Mouse (Mus musculus) cerebellum, adult 11 months (tissue): ENCODE measurements around the gene Tdrd1.
"Not testable (repeated sequence)": the region's sequence is repeated elsewhere in the genome, so short reads cannot be mapped to it uniquely, and the experiment has no call there.

ENCODE experiments used
- DNase-seq: peaks from one replicate; pipeline ENCODE4 v3.0.0; 2022

The Tdrd1 gene

DNA sequence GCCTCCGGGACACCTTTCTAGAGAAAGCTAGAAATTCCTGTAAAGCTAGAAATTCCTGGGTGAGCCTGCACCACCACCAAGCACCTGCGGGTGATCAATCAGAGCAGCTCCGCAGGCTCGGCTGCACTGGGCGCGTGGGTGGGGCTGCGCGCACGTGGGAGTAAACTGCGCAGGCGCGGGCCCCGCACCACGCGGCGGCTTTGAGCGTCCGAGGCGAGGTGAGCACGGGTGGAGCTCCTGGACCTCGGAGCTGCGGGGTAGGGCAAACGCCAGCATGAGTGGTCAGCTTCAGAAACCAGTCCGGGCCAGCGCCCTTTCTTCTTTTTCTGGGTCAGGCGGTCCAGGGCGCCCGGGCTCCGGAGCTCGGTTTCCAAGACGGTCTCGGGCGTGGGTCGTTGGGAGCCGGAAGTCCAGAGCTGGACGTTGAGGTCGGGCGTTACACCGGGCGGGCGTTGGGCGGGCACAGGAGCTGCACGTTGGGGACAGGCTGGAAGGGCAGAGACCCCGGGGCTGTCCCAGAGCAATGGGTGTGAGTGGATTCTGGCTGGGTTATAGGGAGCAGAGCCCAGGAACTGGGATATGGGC is at the start of gene Tdrd1:
Tdrd1 (plus strand) TSS at position 163 of the 585 bp plus-strand sequence.
- no peak for DNase-seq

- peak; percentile 18 for DNase-seq
Measured at GRCm38 (mm10) chr19:56776719-56777382, 49.2 kb upstream of the Tdrd1 start.

DNA sequence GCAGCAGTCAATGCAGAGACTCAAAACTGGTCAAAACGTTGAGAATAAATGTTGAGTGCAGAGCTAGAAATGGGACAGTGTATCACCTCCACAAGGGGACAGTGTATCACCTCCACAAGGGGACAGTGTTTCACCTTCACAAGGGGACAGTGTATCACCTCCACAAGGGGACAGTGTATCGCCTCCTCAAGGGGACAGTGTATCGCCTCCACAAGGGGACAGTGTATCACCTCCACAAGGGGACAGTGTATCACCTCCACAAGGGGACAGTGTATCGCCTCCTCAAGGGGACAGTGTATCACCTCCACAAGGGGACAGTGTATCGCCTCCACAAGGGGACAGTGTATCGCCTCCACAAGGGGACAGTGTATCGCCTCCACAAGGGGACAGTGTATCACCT is 47.5 kb upstream of the Tdrd1 start:
- not testable (repeated sequence) for DNase-seq

DNA sequence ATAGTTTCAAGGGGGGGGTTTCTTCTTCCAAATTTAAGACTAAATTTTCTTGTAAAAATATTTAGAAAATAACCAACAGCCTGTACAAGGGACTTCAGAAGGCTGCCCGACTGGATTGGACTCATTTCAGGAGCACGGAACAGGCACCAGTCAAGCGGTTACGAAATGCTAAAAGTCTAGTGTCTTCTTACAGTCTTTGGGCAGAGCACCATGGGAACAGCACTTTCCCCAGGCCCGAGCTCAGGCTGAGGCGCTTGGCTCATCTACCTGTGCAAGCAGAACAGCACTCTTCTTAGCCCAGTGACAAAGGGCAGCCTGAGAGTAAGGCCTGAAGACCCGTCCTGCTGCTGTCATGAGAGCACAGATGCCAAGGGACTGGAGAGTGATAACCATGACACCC is 38.1 kb upstream of the Tdrd1 start:
- no peak for DNase-seq

DNA sequence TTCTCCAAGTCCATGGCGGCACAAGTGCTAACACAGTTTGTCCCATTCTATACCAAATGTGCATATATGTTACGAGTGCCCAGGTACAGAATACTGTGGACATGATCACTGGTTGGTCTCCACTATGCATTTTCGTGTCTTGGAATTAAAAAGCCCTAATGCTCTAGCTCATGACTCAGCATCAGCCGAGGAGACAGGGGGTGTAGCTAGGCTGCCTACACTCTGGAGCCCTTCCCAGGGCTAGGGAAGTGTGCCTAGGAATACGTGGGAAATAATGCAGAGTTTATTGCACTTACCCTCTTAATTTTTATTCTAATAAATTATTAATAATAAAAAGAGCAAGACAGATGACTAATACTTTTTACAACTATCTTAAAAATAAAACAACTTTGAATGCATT is 37.1 kb upstream of the Tdrd1 start:
- DNase-seq, result no peak

- no peak for DNase-seq
Measured at GRCm38 (mm10) chr19:56797376-56797775, 28.6 kb upstream of the Tdrd1 start.

GRCm38 (mm10) chr19:56800226-56800625 is 25.8 kb upstream of the Tdrd1 start:
- no peak for DNase-seq

- no peak for DNase-seq
Measured at GRCm38 (mm10) chr19:56800930-56801655, 24.9 kb upstream of the Tdrd1 start.

DNA sequence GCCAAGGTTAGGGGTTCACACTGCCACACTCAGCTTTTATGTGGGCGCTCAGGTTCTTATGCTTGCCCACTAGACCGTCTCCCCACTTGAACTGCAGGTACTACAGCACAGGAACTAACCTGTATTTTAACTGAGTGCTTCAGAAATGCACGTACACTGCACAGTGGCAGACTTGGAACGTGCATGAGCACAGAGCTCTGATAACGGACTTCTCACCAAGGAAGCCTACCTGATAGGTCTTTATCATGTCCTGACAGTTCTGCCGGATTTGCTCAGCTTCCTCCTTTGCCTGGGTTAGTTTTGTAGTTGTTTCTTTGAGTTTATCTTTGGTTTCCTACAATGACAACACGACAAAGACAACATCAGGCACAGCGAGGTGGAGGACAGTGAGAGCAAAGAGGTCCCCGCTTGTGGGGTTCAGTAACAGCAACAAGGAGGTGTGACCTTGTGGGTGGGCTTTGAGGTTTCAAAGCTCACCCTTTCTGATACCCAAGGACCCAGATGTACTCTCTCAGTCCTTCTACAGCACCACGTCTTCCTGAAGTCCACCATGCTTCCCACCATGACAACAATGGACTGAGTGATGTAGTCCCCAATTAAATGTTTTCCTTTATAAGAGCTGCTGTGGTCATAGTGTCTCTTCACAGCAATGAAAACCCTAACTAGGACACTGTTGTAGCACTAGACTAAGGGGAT is 24.2 kb upstream of the Tdrd1 start:
- no peak for DNase-seq

DNA sequence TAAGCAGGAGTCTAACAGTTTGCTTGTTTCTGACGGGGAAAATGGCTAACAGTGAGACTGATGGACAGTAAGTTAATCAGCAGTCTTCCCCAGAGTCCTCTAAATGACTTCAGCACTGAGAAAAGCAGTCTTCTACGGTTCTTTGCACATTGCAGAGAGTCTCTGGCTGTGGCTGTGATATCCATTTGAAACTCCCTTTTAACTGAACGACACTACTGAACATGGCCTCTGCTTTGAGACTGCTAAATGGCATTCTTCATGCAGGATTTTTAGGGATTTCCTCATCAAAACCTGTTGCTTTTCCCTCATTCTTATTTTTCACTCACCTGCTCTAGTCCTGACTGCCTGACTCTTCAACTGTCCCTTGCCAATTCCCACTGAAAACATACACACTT is 23.7 kb upstream of the Tdrd1 start:
- DNase-seq, result no peak

- peak; percentile 57 for DNase-seq
Measured at GRCm38 (mm10) chr19:56805366-56805765, 20.6 kb upstream of the Tdrd1 start.

DNA sequence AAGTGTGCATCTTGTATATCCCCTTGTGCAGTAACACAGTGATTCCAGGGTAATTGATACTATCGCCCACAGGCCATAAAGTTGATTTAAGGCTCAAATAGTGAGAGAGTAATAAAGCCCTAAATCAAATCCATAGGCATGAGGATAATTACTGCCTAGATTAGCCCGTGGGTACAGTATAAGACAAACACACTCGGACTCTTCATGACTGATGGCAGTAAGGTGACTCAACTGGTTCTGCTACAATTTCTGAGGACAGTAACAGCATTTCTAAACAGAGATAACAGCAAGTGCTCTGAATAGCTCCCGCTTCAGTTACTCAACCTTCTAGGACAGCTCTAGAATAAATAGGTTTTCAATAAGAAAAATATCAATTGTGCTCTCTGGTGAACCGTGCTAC is 18.9 kb upstream of the Tdrd1 start:
- DNase-seq, result no peak

DNA sequence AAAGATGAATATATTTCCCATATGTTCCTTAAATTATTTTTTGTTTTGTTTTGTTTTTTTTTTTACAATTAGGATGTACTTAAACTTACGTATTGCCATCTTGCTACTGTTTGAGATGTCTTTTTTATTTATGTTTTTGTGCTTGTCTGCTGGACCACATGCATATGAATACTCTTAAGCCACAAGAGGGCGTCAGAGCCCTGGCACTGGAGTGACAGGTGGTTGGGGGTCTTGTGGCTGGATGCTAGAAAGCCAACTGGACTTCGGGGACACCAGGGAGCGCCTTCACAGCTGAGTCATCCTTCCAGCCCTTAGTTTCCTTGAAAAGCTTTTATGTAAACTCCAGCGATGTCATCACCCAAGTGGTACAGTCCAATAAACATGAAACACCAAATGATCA is 17.2 kb upstream of the Tdrd1 start:
- no peak for DNase-seq

- DNase-seq, result no peak
Measured at GRCm38 (mm10) chr19:56810641-56811146, 15.3 kb upstream of the Tdrd1 start.

- DNase-seq, result no peak
Measured at GRCm38 (mm10) chr19:56811590-56811989, 14.4 kb upstream of the Tdrd1 start.

DNA sequence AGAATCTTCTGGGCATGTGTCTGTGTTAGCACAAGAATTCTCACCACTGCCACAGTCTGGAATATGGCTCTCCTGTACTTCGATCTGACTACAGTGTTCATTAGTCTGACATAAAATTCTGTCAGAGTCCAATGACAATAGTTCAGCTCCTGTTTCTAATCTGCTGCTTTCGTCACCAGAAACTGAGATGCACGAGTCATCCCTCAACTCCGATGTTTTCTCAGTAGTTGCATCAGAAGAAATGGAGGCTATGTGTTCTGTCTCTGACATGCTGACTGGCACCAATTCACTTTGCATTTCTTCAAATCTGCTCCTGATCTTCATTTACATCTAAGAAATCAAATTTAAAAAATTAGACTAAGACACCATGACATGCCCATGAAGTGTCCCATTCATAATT is 12.6 kb upstream of the Tdrd1 start:
- no peak for DNase-seq

DNA sequence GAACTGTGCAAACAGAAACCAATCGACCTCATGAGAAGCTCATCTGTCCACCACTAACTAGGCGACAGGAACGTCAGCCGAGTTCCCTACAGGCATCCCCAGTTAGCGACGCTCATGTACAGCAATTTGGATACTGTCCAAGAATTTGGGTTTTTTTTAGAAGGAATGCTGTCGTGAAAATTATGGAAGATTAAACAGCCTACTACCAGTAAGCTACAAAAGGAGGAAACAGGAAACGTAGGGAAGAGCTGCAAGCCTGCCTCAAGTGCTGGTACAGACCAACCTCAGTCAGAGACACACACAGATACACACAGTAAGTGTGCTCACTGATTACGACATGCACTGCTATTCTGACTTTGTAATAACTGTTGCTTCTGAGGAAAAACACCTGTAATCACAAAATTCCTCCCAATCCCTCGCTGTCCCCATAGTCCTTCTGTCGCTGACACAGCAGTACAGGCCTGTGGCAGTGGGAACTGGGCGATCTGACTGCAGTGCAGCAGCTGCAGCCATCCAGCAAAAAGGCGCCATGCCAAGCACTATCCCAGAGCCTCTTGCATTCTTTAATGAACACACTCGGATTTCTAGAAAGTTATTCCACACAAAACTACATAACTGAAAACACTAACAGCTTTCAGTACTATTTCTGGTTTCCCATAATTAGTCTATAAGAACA is 8.0 kb upstream of the Tdrd1 start:
- DNase-seq, result no peak

DNA sequence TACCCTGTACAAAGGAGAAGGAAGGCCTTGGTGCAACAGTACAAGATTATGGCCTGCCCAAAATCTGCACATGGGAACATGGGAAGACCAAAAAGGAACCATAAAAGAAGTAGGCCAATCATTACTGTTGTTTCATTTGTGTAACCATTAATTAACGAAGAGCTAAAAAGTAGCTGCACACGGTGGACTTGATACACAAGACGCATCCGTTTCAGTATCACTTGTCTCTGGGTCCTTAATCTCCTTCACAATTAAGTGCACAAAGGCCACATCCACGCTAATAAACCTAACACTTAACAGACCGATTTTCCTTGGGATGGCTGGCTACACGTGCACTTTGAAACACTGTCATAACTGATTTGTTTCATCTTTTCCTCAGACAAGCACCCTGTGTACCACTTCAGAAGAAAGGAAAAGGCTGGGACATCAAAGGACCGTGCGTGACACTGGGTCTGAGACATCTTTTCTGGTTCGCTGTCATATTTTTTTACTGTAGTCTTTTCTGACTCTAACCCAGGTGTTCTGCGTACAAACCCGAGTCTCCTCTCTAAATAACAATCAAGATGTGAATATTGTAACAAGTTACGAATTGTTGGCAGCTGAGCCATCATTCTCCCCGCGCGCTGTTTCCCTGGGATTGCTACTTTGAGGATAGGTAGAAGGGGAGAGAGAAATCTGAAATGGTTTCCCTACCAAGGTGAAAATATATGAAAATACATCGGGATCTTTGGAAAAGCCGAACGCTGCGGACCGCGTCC is 4.8 kb upstream of the Tdrd1 start:
- DNase-seq, result no peak

- DNase-seq, result peak; percentile 95
Measured at GRCm38 (mm10) chr19:56821798-56822447, 4.1 kb upstream of the Tdrd1 start, which contains the start of gene Ccdc186. Gene Ccdc186, minus strand, starts transcription at chr19:56822190.

DNA sequence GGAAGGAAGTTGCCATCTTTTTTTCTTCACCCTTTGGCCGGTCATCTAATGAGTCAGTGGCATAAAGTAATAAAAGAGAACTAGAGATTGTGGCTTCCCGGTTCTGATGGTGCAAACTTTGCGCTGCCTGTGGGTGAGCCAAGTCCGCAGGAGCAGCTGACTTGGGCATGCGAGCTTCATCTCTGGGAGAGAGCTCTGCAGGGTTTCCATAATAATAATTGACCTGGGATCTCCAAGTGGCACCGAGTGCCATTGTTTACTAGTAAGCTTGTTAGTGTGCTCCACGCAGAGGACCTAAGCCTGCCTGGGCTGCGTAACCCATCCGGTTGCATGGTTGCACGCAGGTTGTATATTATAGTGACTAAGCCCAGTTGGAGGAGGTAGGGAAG is 3.6 kb upstream of the Tdrd1 start:
- no peak for DNase-seq

GRCm38 (mm10) chr19:56828305-56828704 is 2.3 kb downstream of the Tdrd1 start:
- no peak for DNase-seq

GRCm38 (mm10) chr19:56829267-56829666 is 3.3 kb downstream of the Tdrd1 start:
- DNase-seq, result no peak
